10 mouse cellular contexts compared by ENCODE assay signal in genomic region chr11:117256088-117256487, GRCm38 (mm10). TPM values are rescaled to one million over a fixed set of nuclear protein-coding genes. Genes with fewer than 3 reads are reported as not detected.
DNase-seq lines count a peak whose midpoint lies in the region; ATAC-seq and TF ChIP-seq lines count a peak whose summit lies in the region.
"Had no signal": no experiment of that assay in that cellular context is flagged by ENCODE, and none has a peak within 500 bp of the region (broad histone marks: within the 10 kb centered on the region; RNA-seq: fewer than 3 reads in every experiment).

No protein-coding gene starts in this region.

- no peak for DNase-seq in frontal cortex, postnatal 14 days (ENCODE audit: low spot score in 2 of 2)
- peak; percentile 57 to 62 for DNase-seq in left cerebral cortex, adult 18-20 months (ENCODE audit: low spot score in 2 of 2)
- DNase-seq in left cerebral cortex, postnatal 10 days (ENCODE audit: extremely low spot score in 1 of 2, low spot score in 2 of 2), result no peak
- peak; percentile 90 to 93 for DNase-seq in adrenal gland, postnatal 36 days
- DNase-seq in kidney, postnatal 36 days, result peak; percentile 39 to 43
- DNase-seq in cerebellum, adult 2 months, result no peak

- TF ChIP-seq POLR2A in cerebellum, adult 2 months (IDR thresholded peaks at IDR 0.05; ENCODE audit: borderline replicate concordance, insufficient read depth, low read length), result no peak

- no peaks in the 10 kb centered on the region for H3K27me3 ChIP-seq in cerebellum, adult 2 months (ENCODE audit: control insufficient read depth, insufficient read depth, low read length)
- H3K27me3 ChIP-seq: limb, embryonic 12.5 days had no signal

- intact Hi-C loops in left cerebral cortex, postnatal 10 days (cut with DNase I), result no loop called here

- no peaks in the 10 kb centered on the region; the same call in 1 of the 2 replicates for H3K4me1 ChIP-seq in cerebellum, adult 2 months (ENCODE audit: control insufficient read depth, insufficient read depth, low read length)

- 48% methylated on average over 9 of the region's 9 CpGs for WGBS in cerebellum, adult 2 months

- no peak overlapping the region for H3K4me3 ChIP-seq in cerebellum, adult 2 months (replicated peaks; ENCODE audit: insufficient read depth, low read depth, low read length)
- H3K4me3 ChIP-seq: limb, embryonic 12.5 days; midbrain, embryonic 10.5 days had no signal

- no peak for TF ChIP-seq CTCF in cerebellum, adult 2 months (IDR thresholded peaks at IDR 0.05; ENCODE audit: borderline replicate concordance, insufficient read depth, low read depth, low read length)

- H3K27ac ChIP-seq in cerebellum, adult 2 months (ENCODE audit: insufficient read depth, low read length), result no peak overlapping the region
- H3K27ac ChIP-seq: limb, embryonic 12.5 days; midbrain, embryonic 10.5 days had no signal

- peak; percentile 24; the same call in 1 of the 2 replicates for ATAC-seq in frontal cortex, adult (ENCODE audit: low TSS enrichment)
- no peak for ATAC-seq in erythroid progenitor cell, adult 5-6 weeks (replicated peaks; ENCODE audit: low FRiP score, poor library complexity, severe bottlenecking)

RNA-seq across cellular contexts. Expression of gene Sept9, which starts 56.6 kb away (rescaled TPM):
- 10 to 100 TPM; 82.6 to 90.6 TPM for total RNA-seq in left cerebral cortex, adult 18-20 months (2021)
- total RNA-seq in left cerebral cortex, postnatal 10 days (2021), result 10 to 100 TPM; 65.0 to 69.0 TPM
- total RNA-seq in adrenal gland, postnatal 36 days (2021), result 100 to 1,000 TPM; 117 to 134 TPM
- 15.1 and 20.5 TPM in 2 replicates for total RNA-seq in erythroid progenitor cell, adult 5-6 weeks (2015; ENCODE audit: low replicate concordance)
- total RNA-seq in erythroid progenitor cell, adult 5-6 weeks (2017; ENCODE audit: low replicate concordance), result 16.0 and 18.6 TPM in 2 replicates
- polyA plus RNA-seq in cerebellum, adult 2 months (2012; rRNA removed), result 9.6 and 13.3 TPM in 2 replicates

Comparison
In these comparisons a context has a peak if more than half of its experiments do, and no peak if none do; other contexts are left out.
1. DNase-seq: peak in left cerebral cortex, adult 18-20 months (2 of 2), adrenal gland, postnatal 36 days (2 of 2) and kidney, postnatal 36 days (2 of 2); none in frontal cortex, postnatal 14 days (0 of 2), left cerebral cortex, postnatal 10 days (0 of 2) and cerebellum, adult 2 months (0 of 2).